Mouse (Mus musculus) hindbrain, embryonic 16.5 days (tissue): ENCODE measurements around the gene Chd2. TPM values are rescaled to one million over a fixed set of nuclear protein-coding genes. Genes with fewer than 3 reads are reported as not detected.
"Not testable (repeated sequence)": the region's sequence is repeated elsewhere in the genome, so short reads cannot be mapped to it uniquely, and the experiment has no call there.

Experiments
- ATAC-seq: fragments of 200-750 bp; cut with Nextera tagmentation; 2 replicates; pipeline ENCODE4 v1.8.0; 2017; ENCODE audit warnings: moderate TSS enrichment, moderate library complexity
- H3K27ac ChIP-seq: fragments of 300-500 bp; sonication (generic); 2 replicates; pipeline ENCODE4 v1.5.1; 2014; ENCODE audit warnings: low read depth, mild to moderate bottlenecking, control low read depth, low read length, moderate library complexity
- H3K27me3 ChIP-seq: fragments of 300-500 bp; sonication (generic); replicated peaks from 2 replicates; pipeline ENCODE4 v1.6.1; 2014; ENCODE audit warnings: low read length; ENCODE audit not compliant: control insufficient read depth, insufficient read depth
- H3K36me3 ChIP-seq: fragments of 300-500 bp; sonication (generic); 2 replicates; pipeline ENCODE4 v1.6.1; 2014; ENCODE audit warnings: mild to moderate bottlenecking, low read length, moderate library complexity, mixed read lengths; ENCODE audit not compliant: control insufficient read depth, insufficient read depth
- H3K4me1 ChIP-seq: fragments of 300-500 bp; sonication (generic); 2 replicates; pipeline ENCODE4 v1.6.1; 2014; ENCODE audit warnings: low read depth, low read length; ENCODE audit not compliant: control insufficient read depth, insufficient read depth
- H3K4me2 ChIP-seq: fragments of 300-500 bp; sonication (generic); 2 replicates; pipeline ENCODE4 v1.6.1; 2014; ENCODE audit warnings: mild to moderate bottlenecking, low read length, control low read depth, moderate library complexity
- H3K4me3 ChIP-seq: fragments of 300-500 bp; sonication (generic); 2 replicates; pipeline ENCODE4 v1.5.1; 2014; ENCODE audit warnings: mild to moderate bottlenecking, low read length, control low read depth, moderate library complexity
- H3K9ac ChIP-seq: fragments of 300-500 bp; sonication (generic); 2 replicates; pipeline ENCODE4 v1.6.1; 2014; ENCODE audit warnings: low read depth, mild to moderate bottlenecking, control low read depth, low read length, moderate library complexity
- H3K9me3 ChIP-seq: fragments of 300-500 bp; sonication (generic); 2 replicates; pipeline ENCODE4 v1.6.1; 2014; ENCODE audit warnings: mild to moderate bottlenecking, low read length, moderate library complexity; ENCODE audit not compliant: control insufficient read depth
- WGBS: fragments of 180-500 bp; shearing (Covaris S2); extraction: QIAGEN DNeasy Blood & Tissue Kit; methylation state at CpG from one replicate; pipeline ENCODE4 v1.1.7; 2014; 5-methylcytosine and 5-hydroxymethylcytosine counted together
- polyA plus RNA-seq: library from polyadenylated mRNA; unstranded; fragments of >200 nt; fragmentation: Nextera tagmentation; extraction: Ambion mirVana; gene quantifications from 2 replicates; pipeline ENCODE4 v1.2.1, GENCODE M21; 2015

The Chd2 gene
- polyA plus RNA-seq, 1 experiment from 2014 or later: 35.3 TPM

DNA sequence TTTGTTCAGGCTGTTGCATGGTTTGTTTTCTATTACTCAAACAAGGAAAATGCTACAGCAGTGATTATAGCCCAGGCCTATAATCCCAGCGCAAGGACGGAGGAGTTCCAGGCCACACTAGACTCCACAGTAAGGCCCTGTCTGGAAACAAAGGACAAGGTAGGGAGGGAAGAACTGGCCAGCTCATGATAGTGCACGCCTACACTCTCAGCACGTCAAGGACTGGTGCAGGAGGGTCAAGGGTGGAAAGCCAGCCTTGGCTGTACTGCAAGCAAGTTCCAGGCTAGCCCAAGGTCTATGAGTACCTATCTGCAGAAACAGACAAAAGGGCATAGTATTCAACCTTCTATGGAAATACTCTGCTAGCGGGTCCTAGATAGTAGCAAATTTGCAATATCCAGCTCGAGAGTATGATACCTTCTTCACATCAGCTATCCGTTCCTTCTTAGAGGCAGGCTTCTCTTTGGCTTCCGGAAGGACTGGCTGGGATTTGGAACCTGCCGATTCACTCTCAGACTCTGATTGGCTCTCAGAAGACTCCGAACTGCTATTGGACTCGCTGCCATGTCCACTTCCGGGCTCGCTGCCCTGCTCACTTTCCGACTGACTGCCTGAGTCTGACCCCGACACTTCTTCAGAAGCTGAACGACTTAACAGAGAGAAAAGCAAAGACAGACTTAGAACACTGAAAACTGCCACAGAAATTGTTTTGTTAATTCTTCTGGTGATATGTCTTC is 22.4 kb downstream of the Chd2 start:
- no peak overlapping the region for H3K27ac ChIP-seq

DNA sequence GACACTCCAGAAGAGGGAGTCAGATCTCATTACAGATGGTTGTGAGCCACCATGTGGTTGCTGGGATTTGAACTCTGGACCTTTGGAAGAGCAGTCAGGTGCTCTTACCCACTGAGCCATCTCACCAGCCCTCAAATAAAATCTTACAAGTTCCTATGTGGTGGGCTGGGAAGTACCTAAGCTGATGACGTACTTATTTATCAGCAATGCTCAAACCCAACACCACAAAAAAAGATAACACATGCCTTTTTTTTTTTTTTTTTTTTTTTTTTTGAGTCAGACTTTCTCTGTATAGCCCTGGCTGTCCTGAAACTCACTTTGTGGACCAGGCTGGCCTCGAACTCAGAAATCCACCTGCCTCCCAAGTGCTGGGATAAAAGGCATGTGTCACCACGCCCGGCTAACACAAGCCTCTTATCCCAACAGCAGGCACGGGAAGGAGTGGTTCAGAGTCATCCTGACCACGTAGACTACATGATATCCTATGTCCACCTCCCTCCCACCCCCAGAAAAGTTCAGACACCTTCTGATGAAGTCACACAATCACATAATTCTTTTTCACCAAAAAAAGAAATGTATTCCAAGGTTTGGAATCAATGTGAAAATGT is 23.2 kb downstream of the Chd2 start:
- WGBS: 98% methylated on average over 6 of the region's 6 CpGs
- H3K9ac ChIP-seq, ATAC-seq, H3K27ac ChIP-seq, H3K36me3 ChIP-seq, H3K4me1 ChIP-seq, H3K4me2 ChIP-seq, H3K9me3 ChIP-seq, H3K4me3 ChIP-seq, H3K27me3 ChIP-seq: not testable (repeated sequence)

More for the DNA sequence above, 22.4 kb downstream of the Chd2 start:
- 92% methylated on average over 16 of the region's 16 CpGs for WGBS
- no peaks in the 10 kb centered on the region for H3K9me3 ChIP-seq
- no peak overlapping the region for H3K4me2 ChIP-seq
- H3K4me1 ChIP-seq: peaks cover 9% of the 10 kb centered on the region
- H3K9ac ChIP-seq: no peak overlapping the region
- no peaks in the 10 kb centered on the region for H3K27me3 ChIP-seq
- H3K4me3 ChIP-seq: no peak overlapping the region
- ATAC-seq: no peak
- peaks cover 7% of the 10 kb centered on the region for H3K36me3 ChIP-seq

DNA sequence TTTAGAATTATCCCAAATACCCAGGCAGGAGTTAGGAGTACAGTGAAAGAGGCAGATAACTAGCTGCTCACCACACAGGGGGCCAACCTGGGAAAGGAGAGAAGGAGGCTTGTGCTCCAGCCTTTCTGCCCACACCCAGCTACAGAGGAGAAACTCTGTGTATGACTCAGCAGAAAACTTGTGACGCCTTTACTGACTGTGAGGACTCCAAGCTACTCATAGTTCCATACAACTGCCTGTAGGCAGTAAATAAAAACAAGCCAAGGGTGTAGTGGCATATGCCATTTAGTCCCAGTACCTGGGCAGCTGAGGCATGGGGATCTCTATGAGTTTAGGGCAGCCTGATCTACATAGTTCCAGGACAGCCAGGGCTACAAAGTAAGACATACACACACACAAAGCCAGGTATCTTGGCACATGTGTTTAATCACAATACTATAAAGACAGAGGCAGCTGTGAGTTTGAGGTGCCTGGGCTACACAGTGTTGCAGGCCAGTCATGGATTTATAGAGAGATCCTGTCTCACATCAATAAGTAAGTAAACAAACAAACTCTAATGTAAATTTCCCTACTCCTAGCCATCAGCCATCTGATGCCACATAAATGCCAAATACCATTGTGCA is 24.1 kb downstream of the Chd2 start:
- Histone ChIP-seq H3K27me3 (no peaks in the 10 kb centered on the region), H3K4me1 (peaks cover 7% of the 10 kb centered on the region; the same call in 1 of the 2 replicates), H3K27ac (no peak overlapping the region), H3K36me3 (peaks cover 7% of the 10 kb centered on the region), H3K9me3 (no peaks in the 10 kb centered on the region), H3K4me3 (no peak overlapping the region), H3K4me2 (no peak overlapping the region), H3K9ac (no peak overlapping the region)
- 67% methylated on average over 1 of the region's 1 CpGs for WGBS
- no peak; the same call in 1 of the 2 replicates for ATAC-seq

DNA sequence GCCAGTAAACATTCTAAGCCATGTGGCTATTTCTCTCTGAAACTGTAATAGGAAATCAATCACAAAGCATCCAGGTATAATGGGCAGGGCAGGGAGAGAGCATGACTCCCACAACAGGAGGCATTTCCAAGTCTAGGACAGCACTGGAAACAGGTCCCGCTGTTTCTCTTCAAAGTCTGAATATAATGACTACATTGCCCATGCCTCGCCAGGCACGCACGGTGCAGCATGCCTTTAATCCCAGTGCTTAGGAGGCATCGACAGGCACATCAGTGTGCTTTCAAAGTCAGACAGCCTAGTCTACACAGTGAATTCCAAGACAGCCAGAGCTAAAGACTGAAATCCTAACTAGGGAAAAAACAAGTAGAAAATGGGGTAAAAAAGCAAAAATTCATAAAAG is 24.8 kb downstream of the Chd2 start:
- H3K27ac ChIP-seq: no peak overlapping the region; the same call in 1 of the 2 replicates

DNA sequence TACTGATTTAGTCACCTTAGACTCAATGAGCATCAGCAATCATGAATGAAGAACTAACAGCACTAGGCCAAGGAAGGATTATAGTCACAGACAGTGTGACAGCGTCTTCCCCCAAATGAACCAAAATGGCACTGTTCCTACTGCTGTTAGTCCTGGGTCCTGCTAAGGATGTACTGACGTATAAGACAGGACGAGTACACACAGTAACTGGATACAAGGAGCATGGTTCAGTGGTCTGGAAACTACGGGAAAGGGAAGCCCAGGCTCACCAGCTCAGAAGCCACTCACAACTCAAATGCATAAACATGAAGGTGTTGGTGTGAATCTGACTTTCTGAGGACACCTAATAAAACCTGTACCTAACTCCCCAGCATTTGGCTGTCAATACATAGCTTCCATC is 27.1 kb downstream of the Chd2 start:
- Histone ChIP-seq H3K4me1 (no peaks in the 10 kb centered on the region), H3K9me3 (no peaks in the 10 kb centered on the region), H3K9ac (no peak overlapping the region), H3K4me3 (no peak overlapping the region), H3K27me3 (no peaks in the 10 kb centered on the region), H3K27ac (no peak overlapping the region), H3K4me2 (no peak overlapping the region), H3K36me3 (peaks cover 14% of the 10 kb centered on the region)
- WGBS: 88% methylated on average over 4 of the region's 4 CpGs
- ATAC-seq: no peak

More for the DNA sequence above, 24.8 kb downstream of the Chd2 start:
- no peak for ATAC-seq
- Histone ChIP-seq H3K4me2 (no peak overlapping the region), H3K4me3 (no peak overlapping the region), H3K4me1 (peaks cover 6% of the 10 kb centered on the region; the same call in 1 of the 2 replicates), H3K27me3 (no peaks in the 10 kb centered on the region), H3K9ac (no peak overlapping the region), H3K36me3 (peaks cover 9% of the 10 kb centered on the region), H3K9me3 (no peaks in the 10 kb centered on the region)
- WGBS: 68% methylated on average over 5 of the region's 5 CpGs

DNA sequence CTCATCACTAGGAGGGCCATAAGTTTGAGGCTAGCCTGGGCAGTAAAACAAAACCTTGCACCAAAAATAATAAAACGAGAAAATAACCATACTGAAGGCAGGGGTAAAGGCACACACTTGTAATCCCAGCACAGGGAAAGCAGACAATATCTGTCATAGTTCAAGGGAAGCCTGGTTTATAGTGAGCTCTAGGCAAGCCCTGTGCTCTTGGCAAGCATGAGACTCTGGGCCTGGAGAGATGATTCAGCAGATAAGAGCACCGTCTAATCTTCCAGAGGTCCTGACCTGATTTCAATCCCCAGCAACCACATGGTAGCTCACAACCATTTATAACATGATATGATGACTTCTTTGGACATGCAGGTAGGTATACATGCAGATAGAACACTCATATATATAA is 29.2 kb downstream of the Chd2 start:
- ATAC-seq: no peak
- Histone ChIP-seq H3K27me3 (no peaks in the 10 kb centered on the region), H3K4me3 (no peak overlapping the region), H3K4me1 (no peaks in the 10 kb centered on the region), H3K36me3 (peaks cover 8% of the 10 kb centered on the region), H3K9ac (no peak overlapping the region), H3K27ac (no peak overlapping the region), H3K4me2 (no peak overlapping the region), H3K9me3 (no peaks in the 10 kb centered on the region)
- WGBS: 57% methylated on average over 2 of the region's 2 CpGs

DNA sequence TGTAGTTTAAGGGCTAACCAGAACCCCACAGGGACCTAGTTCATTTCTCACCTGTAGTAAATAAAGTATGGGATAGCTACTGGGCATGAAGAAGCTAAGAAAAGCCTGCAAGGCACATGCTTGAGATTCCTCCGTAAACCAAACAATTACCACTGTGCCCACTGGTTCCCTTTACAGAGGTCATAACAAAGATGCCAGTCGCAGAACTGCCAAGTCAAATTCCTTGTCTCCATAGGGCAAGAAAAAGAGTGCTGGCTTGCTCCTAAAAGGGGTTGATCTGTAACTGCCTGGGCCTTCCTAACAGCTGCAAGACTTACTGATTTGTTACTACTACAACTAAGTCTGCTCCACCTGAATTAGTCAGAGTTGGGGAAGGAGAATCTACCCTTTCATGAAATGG is 32.9 kb downstream of the Chd2 start:
- Histone ChIP-seq H3K27ac (no peak overlapping the region), H3K9ac (no peak overlapping the region), H3K4me2 (no peak overlapping the region), H3K9me3 (no peaks in the 10 kb centered on the region), H3K4me1 (no peaks in the 10 kb centered on the region), H3K27me3 (no peaks in the 10 kb centered on the region), H3K4me3 (no peak overlapping the region), H3K36me3 (peaks cover 25% of the 10 kb centered on the region)
- WGBS: 76% methylated on average over 2 of the region's 2 CpGs
- ATAC-seq: no peak

DNA sequence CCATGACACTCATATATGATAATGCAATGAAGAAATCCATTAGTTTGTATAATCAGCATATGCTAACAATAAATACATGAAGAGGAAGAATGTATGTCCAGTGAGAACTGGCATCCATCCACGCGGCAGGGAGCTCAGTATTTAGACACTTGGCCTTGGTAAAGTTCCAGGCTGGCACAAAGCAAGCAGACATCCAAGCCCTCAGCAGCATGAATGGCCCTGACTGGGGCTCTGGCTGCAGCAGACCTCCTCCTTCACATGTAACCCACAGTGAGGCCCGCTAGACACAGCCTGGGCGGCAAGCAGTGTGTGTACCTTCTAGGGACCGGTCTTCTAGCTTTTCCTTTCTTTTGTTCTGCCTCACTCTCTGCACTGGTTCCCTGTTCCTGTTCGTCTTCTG is 34.1 kb downstream of the Chd2 start:
- H3K9ac ChIP-seq: no peak overlapping the region
- peak overlapping the region; percentile 10; the same call in 1 of the 2 replicates for H3K27ac ChIP-seq
- peaks cover 29% of the 10 kb centered on the region for H3K36me3 ChIP-seq
- no peaks in the 10 kb centered on the region for H3K27me3 ChIP-seq
- H3K9me3 ChIP-seq: no peaks in the 10 kb centered on the region
- peak; percentile 89 for ATAC-seq
- no peaks in the 10 kb centered on the region for H3K4me1 ChIP-seq
- 70% methylated on average over 6 of the region's 6 CpGs for WGBS
- H3K4me2 ChIP-seq: no peak overlapping the region
- no peak overlapping the region for H3K4me3 ChIP-seq

DNA sequence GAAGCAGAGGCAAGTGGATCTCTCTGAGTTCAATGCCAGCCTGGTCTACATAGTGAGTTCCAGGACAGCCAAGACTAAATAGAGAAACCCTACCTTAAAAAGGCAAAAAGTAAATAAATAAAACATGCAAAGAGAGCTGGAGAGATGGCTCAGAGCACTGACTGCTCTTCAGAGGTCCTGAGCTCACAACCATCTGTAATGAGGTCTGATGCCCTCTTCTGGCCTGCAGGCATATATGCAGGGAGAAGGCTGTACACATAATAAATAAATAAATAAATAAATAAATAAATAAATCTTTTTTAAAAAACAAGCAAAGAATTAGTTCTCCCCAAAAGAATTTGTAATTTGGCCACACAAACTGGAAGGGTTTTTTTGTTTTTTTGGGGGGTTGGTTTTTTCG is 34.8 kb downstream of the Chd2 start:
- WGBS: 100% methylated on average over 1 of the region's 1 CpGs
- H3K27ac ChIP-seq: no peak overlapping the region
- no peak for ATAC-seq
- no peaks in the 10 kb centered on the region for H3K9me3 ChIP-seq
- H3K9ac ChIP-seq: no peak overlapping the region
- H3K36me3 ChIP-seq: peaks cover 30% of the 10 kb centered on the region
- H3K4me3 ChIP-seq: no peak overlapping the region
- H3K4me1 ChIP-seq: no peaks in the 10 kb centered on the region
- H3K27me3 ChIP-seq: no peaks in the 10 kb centered on the region
- H3K4me2 ChIP-seq: no peak overlapping the region
